Mouse (Mus musculus) spleen, adult 2 months (tissue): ENCODE measurements around the gene Drg1. TPM values are rescaled to one million over a fixed set of nuclear protein-coding genes. Genes with fewer than 3 reads are reported as not detected.

Source experiments
- DNase-seq, 2 experiments: peaks; one replicate each; pipeline versions ENCODE4 v3.0.0 to v3.0.0-alpha.2; 2012 to 2021; ENCODE audit warnings: low spot score in 2 of 2, low read depth in 1 of 2
- H3K27ac ChIP-seq: fragments of 200-500 bp; 2 replicates; pipeline ENCODE4 v1.5.1; 2012; ENCODE audit warnings: low read length, inconsistent platforms; ENCODE audit not compliant: insufficient read depth
- H3K27me3 ChIP-seq: fragments of 200-500 bp; 2 replicates; pipeline ENCODE4 v1.6.1; 2012; ENCODE audit warnings: mild to moderate bottlenecking, moderate library complexity, low read length, inconsistent platforms; ENCODE audit not compliant: control insufficient read depth, insufficient read depth
- H3K36me3 ChIP-seq: fragments of 200-500 bp; 2 replicates; pipeline ENCODE4 v1.6.1; 2012; ENCODE audit warnings: mild to moderate bottlenecking, low read length, inconsistent platforms; ENCODE audit not compliant: control insufficient read depth, insufficient read depth
- H3K4me1 ChIP-seq: fragments of 200-500 bp; 2 replicates; pipeline ENCODE4 v1.6.1; 2011; ENCODE audit warnings: inconsistent platforms; ENCODE audit not compliant: control insufficient read depth, insufficient read depth, insufficient read length
- H3K4me3 ChIP-seq: fragments of 200-500 bp; 2 replicates; pipeline ENCODE4 v1.5.1; 2011; ENCODE audit warnings: mild to moderate bottlenecking, inconsistent platforms; ENCODE audit not compliant: insufficient read depth, insufficient read length; ENCODE audit errors: extremely low read depth
- CTCF ChIP-seq: fragments of 200-500 bp; IDR thresholded peaks from 2 replicates; pipeline ENCODE4 v1.5.1; 2011; ENCODE audit warnings: mild to moderate bottlenecking, inconsistent platforms; ENCODE audit not compliant: insufficient read depth, insufficient read length, insufficient replicate concordance; ENCODE audit errors: extremely low read depth
- POLR2A ChIP-seq: fragments of 200-500 bp; IDR thresholded peaks from 2 replicates; pipeline ENCODE4 v1.6.1; 2011; ENCODE audit warnings: low read depth, low read length, inconsistent platforms
- WGBS: fragments of 180-500 bp; shearing (Covaris S2); methylation state at CpG from one replicate; pipeline ENCODE4 v1.1.7; 2018; 5-methylcytosine and 5-hydroxymethylcytosine counted together
- polyA plus RNA-seq: library from polyadenylated mRNA; depleted of rRNA; stranded (reverse); fragments of >200 nt; gene quantifications from 2 replicates; pipeline ENCODE4 v1.2.3, GENCODE M21; 2012

The Drg1 gene
- polyA plus RNA-seq, 1 experiment, result 11.1 TPM

DNA sequence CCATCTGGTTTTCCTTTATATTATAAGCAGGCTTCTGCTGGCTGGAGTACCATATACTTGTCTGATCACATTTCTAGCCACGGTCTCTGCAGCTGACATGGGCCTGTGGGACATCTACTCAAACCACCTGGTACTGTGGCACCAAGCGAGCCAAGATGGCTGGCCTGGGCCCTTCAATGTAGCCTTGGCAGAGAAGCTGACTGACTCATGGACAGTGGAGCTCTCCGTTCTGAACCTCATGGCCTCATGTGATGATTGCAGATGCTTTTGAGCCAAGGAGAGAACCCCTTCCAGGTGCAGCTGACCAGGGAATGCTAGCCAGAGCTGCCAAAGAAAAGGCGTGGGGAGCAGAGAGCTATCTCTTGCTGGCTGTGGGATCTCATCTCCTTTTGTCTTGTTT lies 39.6 kb upstream of the Drg1 start:
- no peaks in the 10 kb centered on the region for H3K27me3 ChIP-seq
- DNase-seq, result no peak
- no peaks in the 10 kb centered on the region; the same call in 1 of the 2 replicates for H3K4me1 ChIP-seq
- no peak for TF ChIP-seq POLR2A
- no peak for TF ChIP-seq CTCF
- WGBS, result 93% methylated on average over 4 of the region's 4 CpGs
- no peak overlapping the region for H3K27ac ChIP-seq
- H3K4me3 ChIP-seq, result no peak overlapping the region
- H3K36me3 ChIP-seq, result peaks cover 49% of the 10 kb centered on the region

DNA sequence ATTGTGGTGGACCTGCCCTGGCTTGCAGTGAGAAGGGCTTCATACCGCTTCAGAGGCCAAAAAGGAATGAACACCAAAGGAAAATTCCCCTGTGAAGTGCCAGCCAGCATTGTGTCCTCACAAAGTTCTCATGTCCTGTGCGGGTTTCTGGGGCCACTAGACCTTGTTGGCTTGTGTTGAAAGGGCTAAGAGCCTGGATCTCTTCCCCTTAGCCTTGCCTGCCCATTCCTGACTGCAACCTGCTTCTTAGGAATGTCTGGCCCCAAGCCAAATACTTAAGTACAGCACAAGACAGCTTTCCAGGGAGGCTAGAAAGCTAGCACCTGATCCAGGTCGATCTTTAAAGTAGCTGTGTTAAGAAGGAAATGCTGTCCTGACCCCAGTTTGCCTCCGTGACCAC lies 36.6 kb upstream of the Drg1 start:
- Histone ChIP-seq H3K36me3 (peaks cover 41% of the 10 kb centered on the region), H3K4me3 (no peak overlapping the region), H3K27me3 (no peaks in the 10 kb centered on the region), H3K27ac (no peak overlapping the region), H3K4me1 (no peaks in the 10 kb centered on the region)
- TF ChIP-seq CTCF, result no peak
- no peak for TF ChIP-seq POLR2A
- DNase-seq, result no peak
- WGBS, result 80% methylated on average over 4 of the region's 4 CpGs

DNA sequence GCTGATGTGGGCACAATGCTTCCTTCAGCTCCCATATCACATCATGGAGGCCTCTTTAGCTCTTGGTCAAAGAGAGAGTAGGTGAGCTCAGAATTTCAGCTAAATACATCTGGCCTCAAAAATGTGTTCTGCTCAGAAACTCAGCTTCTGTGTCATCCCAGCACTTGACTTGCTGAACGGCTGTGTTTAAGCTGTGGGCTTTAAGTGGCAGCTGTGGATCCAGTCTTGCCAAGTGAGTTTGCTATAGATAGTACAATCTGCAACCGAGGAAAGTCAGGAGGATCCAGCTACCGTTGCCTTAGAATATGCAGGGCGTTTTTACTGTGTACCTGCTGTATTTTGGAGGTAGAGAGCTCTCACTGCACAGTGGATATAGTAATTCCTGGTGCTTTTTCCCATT lies 36.2 kb upstream of the Drg1 start:
- H3K36me3 ChIP-seq, result peaks cover 37% of the 10 kb centered on the region

GRCm38 (mm10) chr11:3301075-3301474 lies 34.9 kb upstream of the Drg1 start:
- no peak overlapping the region for H3K4me3 ChIP-seq
- no peaks in the 10 kb centered on the region for H3K27me3 ChIP-seq
- WGBS, result 88% methylated on average over 5 of the region's 5 CpGs
- no peak overlapping the region for H3K27ac ChIP-seq
- TF ChIP-seq CTCF, result no peak
- no peak for TF ChIP-seq POLR2A
- H3K4me1 ChIP-seq, result 0 out of 2 replicates have a peak, but pooled peaks cover 3% of the 10 kb centered on the region
- H3K36me3 ChIP-seq, result peaks cover 37% of the 10 kb centered on the region
- no peak for DNase-seq

More for the DNA sequence above, 36.2 kb upstream of the Drg1 start:
- Histone ChIP-seq H3K4me1 (0 out of 2 replicates have a peak, but pooled peaks cover 2% of the 10 kb centered on the region), H3K4me3 (no peak overlapping the region), H3K27ac (no peak overlapping the region), H3K27me3 (no peaks in the 10 kb centered on the region)
- DNase-seq, result no peak
- 89% methylated on average over 4 of the region's 4 CpGs for WGBS
- TF ChIP-seq POLR2A, result no peak
- no peak for TF ChIP-seq CTCF

DNA sequence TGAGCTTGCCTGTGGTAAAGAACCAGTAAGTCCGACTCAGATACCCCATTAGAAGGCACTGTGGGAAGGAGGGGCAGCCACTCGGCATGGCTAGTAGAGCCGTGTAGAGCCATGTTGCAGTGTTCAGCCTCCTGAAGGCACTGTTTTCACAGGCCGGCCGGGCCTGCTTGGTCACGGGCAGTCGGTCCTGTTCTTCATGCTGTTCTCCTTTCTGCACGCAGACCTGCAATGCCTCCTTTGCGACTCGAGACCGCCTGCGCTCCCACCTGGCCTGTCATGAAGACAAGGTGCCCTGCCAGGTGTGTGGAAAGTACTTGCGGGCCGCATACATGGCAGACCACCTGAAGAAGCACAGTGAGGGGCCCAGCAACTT lies 32.6 kb upstream of the Drg1 start:
- no peaks in the 10 kb centered on the region for H3K27me3 ChIP-seq
- 76% methylated on average over 14 of the region's 14 CpGs for WGBS
- peaks cover 3% of the 10 kb centered on the region; the same call in 1 of the 2 replicates for H3K4me1 ChIP-seq
- H3K4me3 ChIP-seq, result no peak overlapping the region
- no peak for DNase-seq
- TF ChIP-seq POLR2A, result no peak
- TF ChIP-seq CTCF, result no peak
- peaks cover 43% of the 10 kb centered on the region for H3K36me3 ChIP-seq
- H3K27ac ChIP-seq, result no peak overlapping the region

DNA sequence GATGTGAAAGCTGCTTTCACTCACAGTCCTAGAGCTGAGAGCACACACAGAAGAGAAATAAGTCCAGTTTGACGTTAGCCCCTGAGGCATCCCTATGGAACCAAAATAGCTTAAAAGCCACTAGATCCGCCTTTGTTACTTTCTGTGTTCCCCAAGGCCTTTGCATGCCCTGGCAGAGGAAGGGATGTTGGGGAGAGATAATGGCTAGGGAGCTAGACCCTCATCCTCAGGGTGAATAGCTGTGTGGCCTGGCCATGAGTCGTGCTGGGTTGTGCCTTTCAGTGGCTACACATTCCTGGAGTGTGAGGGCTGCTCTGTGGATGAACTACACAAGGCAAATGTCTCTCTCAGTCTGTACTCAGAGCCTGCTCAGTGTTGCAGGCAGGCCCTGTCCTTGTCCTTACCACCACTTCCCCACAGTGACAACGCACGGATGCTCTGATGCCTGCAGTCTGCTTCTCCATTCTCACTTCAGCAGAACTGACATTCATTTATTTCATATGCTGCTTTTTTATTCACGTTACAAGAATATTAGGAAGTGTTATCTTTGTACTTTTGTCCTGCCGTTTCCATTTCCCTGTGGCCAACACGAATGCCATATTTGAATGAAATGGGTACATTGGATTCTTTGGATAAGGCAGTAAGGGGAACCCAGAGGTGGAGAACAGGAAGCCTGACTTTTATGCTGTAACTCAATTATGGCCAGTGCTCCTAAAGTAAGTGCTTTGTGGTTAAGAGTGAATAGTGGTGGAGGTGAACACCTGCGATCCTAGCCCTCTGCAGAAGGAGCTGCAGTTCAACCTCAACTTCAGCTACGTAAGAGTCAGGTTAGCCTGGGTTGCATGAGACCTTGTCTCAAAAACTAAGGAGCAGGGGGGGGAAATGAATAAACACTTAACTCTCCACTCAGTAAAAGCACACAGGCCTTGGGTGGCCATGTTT lies 31.9 kb upstream of the Drg1 start:
- H3K4me1 ChIP-seq, result peaks cover 8% of the 10 kb centered on the region; the same call in 1 of the 2 replicates
- H3K27ac ChIP-seq, result no peak overlapping the region
- no peak for DNase-seq
- peaks cover 47% of the 10 kb centered on the region for H3K36me3 ChIP-seq
- no peak overlapping the region for H3K4me3 ChIP-seq
- WGBS, result 46% methylated on average over 10 of the region's 10 CpGs
- H3K27me3 ChIP-seq, result no peaks in the 10 kb centered on the region
- TF ChIP-seq CTCF, result no peak
- no peak for TF ChIP-seq POLR2A

DNA sequence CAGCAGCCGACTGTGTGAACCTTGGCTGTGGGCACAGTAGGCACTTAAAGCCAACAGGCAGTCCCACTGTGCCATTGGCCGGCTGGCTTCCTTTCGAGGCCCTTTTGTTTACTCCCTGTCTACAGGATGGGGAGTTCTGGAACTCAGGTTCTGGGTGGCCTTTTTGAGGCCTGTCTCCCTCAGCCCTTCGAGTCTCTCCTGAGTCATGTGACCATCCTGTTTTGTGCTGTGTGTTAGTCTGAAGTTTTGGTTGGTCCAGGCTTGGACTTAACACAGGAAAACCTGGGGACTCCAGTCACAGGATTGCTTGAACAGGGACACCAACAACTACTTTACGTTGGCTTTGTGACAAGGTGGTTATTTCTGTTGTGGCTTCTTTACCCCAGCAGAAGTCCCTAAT lies 29.8 kb upstream of the Drg1 start:
- Histone ChIP-seq H3K27ac (no peak overlapping the region), H3K27me3 (no peaks in the 10 kb centered on the region), H3K36me3 (peaks cover 37% of the 10 kb centered on the region), H3K4me1 (peaks cover 14% of the 10 kb centered on the region; the same call in 1 of the 2 replicates), H3K4me3 (no peak overlapping the region)
- TF ChIP-seq POLR2A, result no peak
- TF ChIP-seq CTCF, result no peak
- DNase-seq, result no peak
- WGBS, result 59% methylated on average over 5 of the region's 5 CpGs
